Mouse (Mus musculus) thymus, adult 2 months (tissue): Measurements from ENCODE around the gene Mterf4. TPM values are rescaled to one million over a fixed set of nuclear protein-coding genes. Genes with fewer than 3 reads are reported as not detected.

Experiments
- DNase-seq: peaks from one replicate; pipeline ENCODE4 v3.0.0; 2021
- H3K27ac ChIP-seq: fragments of 200-500 bp; 2 replicates; pipeline ENCODE4 v1.5.1; 2012; ENCODE audit warnings: low read length, control low read depth; ENCODE audit not compliant: control insufficient read depth, insufficient read depth
- H3K27me3 ChIP-seq: fragments of 200-500 bp; 2 replicates; pipeline ENCODE4 v1.6.1; 2012; ENCODE audit warnings: mild to moderate bottlenecking, low read length, moderate library complexity, mixed read lengths; ENCODE audit not compliant: control insufficient read depth, insufficient read depth
- H3K36me3 ChIP-seq: fragments of 200-500 bp; 2 replicates; pipeline ENCODE4 v1.6.1; 2012; ENCODE audit warnings: mild to moderate bottlenecking, low read length, moderate library complexity; ENCODE audit not compliant: control insufficient read depth, insufficient read depth
- H3K4me1 ChIP-seq: fragments of 200-500 bp; replicated peaks from 2 replicates; pipeline ENCODE4 v1.6.1; 2012; ENCODE audit warnings: low read length; ENCODE audit not compliant: control insufficient read depth, insufficient read depth
- H3K4me3 ChIP-seq: fragments of 200-500 bp; 2 replicates; pipeline ENCODE4 v1.5.1; 2012; ENCODE audit warnings: mild to moderate bottlenecking, low read length, control low read depth, moderate library complexity; ENCODE audit not compliant: control insufficient read depth, insufficient read depth
- CTCF ChIP-seq: fragments of 200-500 bp; IDR thresholded peaks from 2 replicates; pipeline ENCODE4 v1.5.1; 2012; ENCODE audit warnings: mild to moderate bottlenecking, control low read depth, low read length, moderate library complexity, borderline replicate concordance; ENCODE audit not compliant: control insufficient read depth, poor library complexity, insufficient read depth; ENCODE audit errors: extremely low read depth
- POLR2A ChIP-seq: fragments of 200-500 bp; IDR thresholded peaks from 2 replicates; pipeline ENCODE4 v1.6.1; 2012; ENCODE audit warnings: mild to moderate bottlenecking, low read length, control low read depth, moderate library complexity; ENCODE audit not compliant: control insufficient read depth, poor library complexity, insufficient read depth; ENCODE audit errors: extremely low read depth
- WGBS: fragments of 180-500 bp; shearing (Covaris S2); methylation state at CpG from one replicate; pipeline ENCODE4 v1.1.7; 2018; 5-methylcytosine and 5-hydroxymethylcytosine counted together
- polyA plus RNA-seq: library from polyadenylated mRNA; depleted of rRNA; stranded (reverse); fragments of >200 nt; gene quantifications from 2 replicates; pipeline ENCODE4 v1.2.3, GENCODE M21; 2012; rRNA removed

Mterf4 gene
- polyA plus RNA-seq, 1 experiment: 11.6 TPM

- no peaks in the 10 kb centered on the region for H3K4me1 ChIP-seq
- TF ChIP-seq CTCF (no peak), POLR2A (no peak)
- 87% methylated on average over 2 of the region's 2 CpGs for WGBS
- H3K27ac ChIP-seq: no peak overlapping the region
- H3K4me3 ChIP-seq: no peak overlapping the region
- no peaks in the 10 kb centered on the region for H3K36me3 ChIP-seq
- no peak for DNase-seq
- H3K27me3 ChIP-seq: no peaks in the 10 kb centered on the region
These were observed 37.5 kb downstream of the Mterf4 start for GRCm38 (mm10) chr1:93268246-93268645.

DNA sequence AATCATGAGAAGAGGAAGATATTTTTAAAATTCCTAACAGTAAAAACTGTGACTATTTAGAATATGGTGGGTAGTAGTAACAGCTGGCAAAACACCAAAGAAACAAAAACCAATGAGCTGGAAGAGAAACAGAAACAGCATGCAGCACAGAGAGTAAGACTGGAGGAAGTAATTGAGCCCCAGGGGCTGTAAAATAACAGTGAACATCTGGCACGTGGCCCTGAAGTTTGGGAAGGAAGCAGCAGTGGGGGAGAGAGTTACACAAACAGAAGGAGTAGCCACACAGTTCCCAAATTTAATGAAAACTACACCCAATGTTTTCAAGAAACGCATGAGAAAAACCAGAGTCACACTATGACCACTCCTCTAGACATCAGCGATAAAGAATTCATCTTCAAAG is 38.5 kb downstream of the Mterf4 start:
- Histone ChIP-seq H3K4me1 (no peaks in the 10 kb centered on the region), H3K27ac (no peak overlapping the region), H3K36me3 (no peaks in the 10 kb centered on the region), H3K4me3 (no peak overlapping the region), H3K27me3 (no peaks in the 10 kb centered on the region)
- no peak for TF ChIP-seq POLR2A
- no peak for TF ChIP-seq CTCF
- 38% methylated on average over 3 of the region's 3 CpGs for WGBS
- DNase-seq: no peak

DNA sequence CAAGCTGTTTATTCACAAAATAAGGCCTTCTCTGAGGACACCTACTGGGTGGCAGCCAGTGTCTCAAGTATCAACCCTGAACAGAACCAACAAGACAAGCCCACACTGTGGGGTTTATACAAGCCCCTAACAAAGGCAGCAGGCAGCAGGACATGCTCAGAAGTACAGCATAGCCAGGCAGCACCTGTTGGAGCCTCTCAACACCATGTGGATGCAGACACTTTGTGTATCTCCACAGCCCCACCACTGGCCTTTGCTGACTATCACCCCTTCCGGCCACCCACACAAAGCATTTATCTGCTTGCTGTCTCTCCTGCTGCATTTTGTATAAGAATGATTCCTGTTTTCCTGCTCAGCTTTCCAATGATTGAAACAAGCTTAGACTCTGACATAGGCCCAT is 48.2 kb downstream of the Mterf4 start:
- no peaks in the 10 kb centered on the region for H3K36me3 ChIP-seq
- no peak overlapping the region for H3K27ac ChIP-seq
- DNase-seq: no peak
- TF ChIP-seq POLR2A: no peak
- TF ChIP-seq CTCF: no peak
- 95% methylated on average over 1 of the region's 1 CpGs for WGBS
- no peaks in the 10 kb centered on the region for H3K27me3 ChIP-seq
- no peaks in the 10 kb centered on the region for H3K4me1 ChIP-seq
- H3K4me3 ChIP-seq: no peak overlapping the region

- Histone ChIP-seq H3K27me3 (no peaks in the 10 kb centered on the region), H3K27ac (no peak overlapping the region), H3K36me3 (no peaks in the 10 kb centered on the region), H3K4me1 (no peaks in the 10 kb centered on the region), H3K4me3 (no peak overlapping the region)
- WGBS: 93% methylated on average over 7 of the region's 7 CpGs
- TF ChIP-seq POLR2A: no peak
- TF ChIP-seq CTCF: no peak
- DNase-seq: no peak
These were observed 50.0 kb downstream of the Mterf4 start for GRCm38 (mm10) chr1:93255761-93256160.

GRCm38 (mm10) chr1:93252586-93252985 is 53.1 kb downstream of the Mterf4 start:
- H3K27me3 ChIP-seq: no peaks in the 10 kb centered on the region
- no peak overlapping the region for H3K4me3 ChIP-seq
- DNase-seq: no peak
- H3K36me3 ChIP-seq: no peaks in the 10 kb centered on the region
- no peak for TF ChIP-seq CTCF
- no peak for TF ChIP-seq POLR2A
- WGBS: 68% methylated on average over 2 of the region's 2 CpGs
- no peaks in the 10 kb centered on the region for H3K4me1 ChIP-seq
- H3K27ac ChIP-seq: no peak overlapping the region

Other genes starting within 250 kb of the Mterf4 start
- 1.8 and 2.0 TPM in 2 replicates for gene Kif1a, start 204.0 kb downstream of the Mterf4 start, polyA plus RNA-seq
- gene Agxt, start 170.7 kb downstream of the Mterf4 start, polyA plus RNA-seq: 0.23 and 0.78 TPM in 2 replicates
- 0.68 and 0.88 TPM in 2 replicates for gene 2310007B03Rik, start 145.0 kb downstream of the Mterf4 start, polyA plus RNA-seq
- 0.28 and 0.34 TPM in 2 replicates for gene Crocc2, start 137.2 kb downstream of the Mterf4 start, polyA plus RNA-seq
- gene Sned1, start 70.1 kb downstream of the Mterf4 start, polyA plus RNA-seq: 3.1 and 3.8 TPM in 2 replicates
- 6.0 and 6.4 TPM in 2 replicates for gene Ppp1r7, start 36.9 kb upstream of the Mterf4 start, polyA plus RNA-seq
- 9.4 and 12.8 TPM in 2 replicates for gene Pask, start 37.6 kb upstream of the Mterf4 start, polyA plus RNA-seq
- 1.1 and 2.0 TPM in 2 replicates for gene Ano7, start 68.0 kb upstream of the Mterf4 start, polyA plus RNA-seq
- gene Hdlbp, start 172.9 kb upstream of the Mterf4 start, polyA plus RNA-seq: 52.3 and 53.4 TPM in 2 replicates
- 1.7 and 2.1 TPM in 2 replicates for gene Farp2, start 206.2 kb upstream of the Mterf4 start, polyA plus RNA-seq